Mouse (Mus musculus): ENCODE results near the gene Olfr610. TPM values are rescaled to one million over a fixed set of nuclear protein-coding genes. Genes with fewer than 3 reads are reported as not detected.
"Not testable (repeated sequence)": the region's sequence is repeated elsewhere in the genome, so short reads cannot be mapped to it uniquely, and the experiment has no call there.

Gene Olfr610
- polyA plus RNA-seq (2015; fragmentation: Nextera tagmentation; extraction: Ambion mirVana), result not detected in 2 replicates

GRCm38 (mm10) chr7:103512022-103512421 lies at the start of gene Olfr610:
Olfr610 (minus strand) TSS chr7:103512122.
- H3K27ac ChIP-seq, result no peak within 1 kb of the TSS
- no peaks in the 10 kb centered on the region for H3K36me3 ChIP-seq
- no peak within 1 kb of the TSS for H3K4me2 ChIP-seq (replicated peaks)
- WGBS, result 85% methylated on average over 2 of the region's 2 CpGs
- H3K27me3 ChIP-seq (replicated peaks), result no peaks in the 10 kb centered on the region
- no peaks in the 10 kb centered on the region for H3K4me1 ChIP-seq (replicated peaks)
- H3K9me3 ChIP-seq, result no peaks in the 10 kb centered on the region
- H3K4me3 ChIP-seq (replicated peaks), result no peak within 1 kb of the TSS
- ATAC-seq, result no peak
- H3K9ac ChIP-seq, result no peak within 1 kb of the TSS

- 79% methylated on average over 2 of the region's 2 CpGs for WGBS
- no peaks in the 10 kb centered on the region for H3K36me3 ChIP-seq
- no peak within 1 kb of the TSS for H3K4me3 ChIP-seq (replicated peaks)
Observed at GRCm38 (mm10) chr7:103555779-103556178, 43.9 kb upstream of the Olfr610 start, which contains the start of gene Olfr615. Olfr615 (plus strand) TSS chr7:103556079.

GRCm38 (mm10) chr7:103547774-103548173 lies 35.9 kb upstream of the Olfr610 start, which contains the start of gene Olfr613:
Olfr613 (plus strand) TSS chr7:103548074.
- no peak within 1 kb of the TSS for H3K27ac ChIP-seq
- no peaks in the 10 kb centered on the region for H3K36me3 ChIP-seq
- H3K4me2 ChIP-seq (replicated peaks), result no peak within 1 kb of the TSS
- H3K4me3 ChIP-seq (replicated peaks), result no peak within 1 kb of the TSS
- no peak within 1 kb of the TSS for H3K9ac ChIP-seq
- ATAC-seq, result no peak
- no peaks in the 10 kb centered on the region for H3K27me3 ChIP-seq (replicated peaks)
- WGBS, result 77% methylated on average over 2 of the region's 2 CpGs
- H3K4me1 ChIP-seq (replicated peaks), result no peaks in the 10 kb centered on the region
- no peaks in the 10 kb centered on the region for H3K9me3 ChIP-seq

More at GRCm38 (mm10) chr7:103555779-103556178, 43.9 kb upstream of the Olfr610 start, which contains the start of gene Olfr615:
- ATAC-seq, result no peak
- Histone ChIP-seq H3K9ac (no peak within 1 kb of the TSS), H3K27me3 (replicated peaks) (no peaks in the 10 kb centered on the region), H3K4me1 (replicated peaks) (no peaks in the 10 kb centered on the region), H3K9me3 (no peaks in the 10 kb centered on the region), H3K4me2 (replicated peaks) (no peak within 1 kb of the TSS), H3K27ac (no peak within 1 kb of the TSS)

- H3K4me3 ChIP-seq (replicated peaks); H3K4me2 ChIP-seq (replicated peaks); H3K27me3 ChIP-seq (replicated peaks); H3K36me3 ChIP-seq; H3K4me1 ChIP-seq (replicated peaks); H3K9me3 ChIP-seq; ATAC-seq; H3K9ac ChIP-seq; H3K27ac ChIP-seq: not testable (repeated sequence)
- WGBS, result 84% methylated on average over 2 of the region's 2 CpGs
Observed at GRCm38 (mm10) chr7:103542617-103543016, 30.7 kb upstream of the Olfr610 start, which contains the start of gene Olfr612. Olfr612 (minus strand) TSS chr7:103542717.

- not testable (repeated sequence) for H3K4me1 ChIP-seq (replicated peaks); H3K9ac ChIP-seq; H3K4me3 ChIP-seq (replicated peaks); H3K9me3 ChIP-seq; H3K36me3 ChIP-seq; H3K27ac ChIP-seq; ATAC-seq; H3K27me3 ChIP-seq (replicated peaks); H3K4me2 ChIP-seq (replicated peaks)
- WGBS, result 63% methylated on average over 1 of the region's 1 CpGs
Observed at GRCm38 (mm10) chr7:103520746-103521145, 8.8 kb upstream of the Olfr610 start, which contains the start of gene Olfr611. Olfr611 (minus strand) TSS chr7:103520846.

- Histone ChIP-seq H3K9ac (no peak within 1 kb of the TSS), H3K27me3 (replicated peaks) (no peaks in the 10 kb centered on the region), H3K36me3 (no peaks in the 10 kb centered on the region), H3K4me1 (replicated peaks) (no peaks in the 10 kb centered on the region), H3K4me2 (replicated peaks) (no peak within 1 kb of the TSS), H3K4me3 (replicated peaks) (no peak within 1 kb of the TSS), H3K9me3 (no peaks in the 10 kb centered on the region), H3K27ac (no peak within 1 kb of the TSS)
- 51% methylated on average over 1 of the region's 1 CpGs for WGBS
- ATAC-seq, result no peak
Observed at GRCm38 (mm10) chr7:103497962-103498361, 14.0 kb downstream of the Olfr610 start, which contains the start of gene Olfr609. Olfr609 (minus strand) TSS chr7:103498062.

GRCm38 (mm10) chr7:103477106-103477505 lies 34.8 kb downstream of the Olfr610 start:
- WGBS, result 78% methylated on average over 9 of the region's 9 CpGs
- not testable (repeated sequence) for ATAC-seq, H3K27ac ChIP-seq

GRCm38 (mm10) chr7:103469577-103469976 lies 42.3 kb downstream of the Olfr610 start, which contains the start of gene Olfr608:
Olfr608 (plus strand) TSS chr7:103469877.
- H3K27ac ChIP-seq, result no peak within 1 kb of the TSS
- no peak for ATAC-seq
- H3K4me3 ChIP-seq (replicated peaks), result no peak within 1 kb of the TSS
- H3K9me3 ChIP-seq, result no peaks in the 10 kb centered on the region
- no peaks in the 10 kb centered on the region for H3K36me3 ChIP-seq
- H3K4me1 ChIP-seq (replicated peaks), result no peaks in the 10 kb centered on the region
- H3K4me2 ChIP-seq (replicated peaks), result no peak within 1 kb of the TSS
- H3K27me3 ChIP-seq (replicated peaks), result no peaks in the 10 kb centered on the region
- H3K9ac ChIP-seq, result no peak within 1 kb of the TSS

More at GRCm38 (mm10) chr7:103477106-103477505, 34.8 kb downstream of the Olfr610 start:
- not testable (repeated sequence) for H3K4me1 ChIP-seq (replicated peaks); H3K36me3 ChIP-seq; H3K9me3 ChIP-seq; H3K4me2 ChIP-seq (replicated peaks); H3K4me3 ChIP-seq (replicated peaks); H3K9ac ChIP-seq; H3K27me3 ChIP-seq (replicated peaks)

GRCm38 (mm10) chr7:103460590-103460989 lies 51.3 kb downstream of the Olfr610 start:
- Histone ChIP-seq H3K9me3 (no peaks in the 10 kb centered on the region), H3K27me3 (replicated peaks) (no peaks in the 10 kb centered on the region), H3K36me3 (no peaks in the 10 kb centered on the region), H3K4me3 (replicated peaks) (no peak overlapping the region), H3K4me2 (replicated peaks) (no peak overlapping the region), H3K4me1 (replicated peaks) (no peaks in the 10 kb centered on the region), H3K9ac (no peak overlapping the region), H3K27ac (no peak overlapping the region)
- WGBS, result 85% methylated on average over 5 of the region's 5 CpGs
- no peak for ATAC-seq

Other genes with a start within 250 kb of the Olfr610 start
- not detected in 2 replicates for gene Olfr596, start 206.5 kb downstream of the Olfr610 start, polyA plus RNA-seq (2015; fragmentation: Nextera tagmentation; extraction: Ambion mirVana)
- not detected in 2 replicates for gene Olfr597, start 195.8 kb downstream of the Olfr610 start, polyA plus RNA-seq (2015; fragmentation: Nextera tagmentation; extraction: Ambion mirVana)
- not detected in 2 replicates for gene Olfr598, start 188.6 kb downstream of the Olfr610 start, polyA plus RNA-seq (2015; fragmentation: Nextera tagmentation; extraction: Ambion mirVana)
- gene Olfr599, start 176.2 kb downstream of the Olfr610 start, polyA plus RNA-seq (2015; fragmentation: Nextera tagmentation; extraction: Ambion mirVana), result not detected in 2 replicates
- not detected in 2 replicates for gene Olfr600, start 162.5 kb downstream of the Olfr610 start, polyA plus RNA-seq (2015; fragmentation: Nextera tagmentation; extraction: Ambion mirVana)
- not detected in 2 replicates for gene Olfr601, start 149.5 kb downstream of the Olfr610 start, polyA plus RNA-seq (2015; fragmentation: Nextera tagmentation; extraction: Ambion mirVana)
- gene Olfr603, start 125.9 kb downstream of the Olfr610 start, polyA plus RNA-seq (2015; fragmentation: Nextera tagmentation; extraction: Ambion mirVana), result not detected in 2 replicates
- gene Usp17lc, start 97.0 kb downstream of the Olfr610 start, polyA plus RNA-seq (2015; fragmentation: Nextera tagmentation; extraction: Ambion mirVana), result not detected in 2 replicates
- not detected in 2 replicates for gene Olfr605, start 66.7 kb downstream of the Olfr610 start, polyA plus RNA-seq (2015; fragmentation: Nextera tagmentation; extraction: Ambion mirVana)
- gene Olfr606, start 63.1 kb downstream of the Olfr610 start, polyA plus RNA-seq (2015; fragmentation: Nextera tagmentation; extraction: Ambion mirVana), result not detected in 2 replicates
- not detected in 2 replicates for gene Olfr607, start 48.0 kb downstream of the Olfr610 start, polyA plus RNA-seq (2015; fragmentation: Nextera tagmentation; extraction: Ambion mirVana)
- gene Olfr608, start 42.2 kb downstream of the Olfr610 start, polyA plus RNA-seq (2015; fragmentation: Nextera tagmentation; extraction: Ambion mirVana), result not detected in 2 replicates
- not detected in 2 replicates for gene Olfr609, start 14.1 kb downstream of the Olfr610 start, polyA plus RNA-seq (2015; fragmentation: Nextera tagmentation; extraction: Ambion mirVana)
- not detected in 2 replicates for gene Olfr611, start 8.7 kb upstream of the Olfr610 start, polyA plus RNA-seq (2015; fragmentation: Nextera tagmentation; extraction: Ambion mirVana)
- gene Olfr612, start 30.6 kb upstream of the Olfr610 start, polyA plus RNA-seq (2015; fragmentation: Nextera tagmentation; extraction: Ambion mirVana), result not detected in 2 replicates
- not detected in 2 replicates for gene Olfr613, start 36.0 kb upstream of the Olfr610 start, polyA plus RNA-seq (2015; fragmentation: Nextera tagmentation; extraction: Ambion mirVana)
- not detected in 2 replicates for gene Olfr615, start 44.0 kb upstream of the Olfr610 start, polyA plus RNA-seq (2015; fragmentation: Nextera tagmentation; extraction: Ambion mirVana)
- not detected in 2 replicates for gene Olfr616, start 57.0 kb upstream of the Olfr610 start, polyA plus RNA-seq (2015; fragmentation: Nextera tagmentation; extraction: Ambion mirVana)
- gene Olfr617, start 60.9 kb upstream of the Olfr610 start, polyA plus RNA-seq (2015; fragmentation: Nextera tagmentation; extraction: Ambion mirVana), result not detected in 2 replicates
- not detected in 2 replicates for gene Olfr618, start 78.0 kb upstream of the Olfr610 start, polyA plus RNA-seq (2015; fragmentation: Nextera tagmentation; extraction: Ambion mirVana)
- gene Olfr619, start 88.5 kb upstream of the Olfr610 start, polyA plus RNA-seq (2015; fragmentation: Nextera tagmentation; extraction: Ambion mirVana), result not detected in 2 replicates
- not detected in 2 replicates for gene Olfr620, start 100.4 kb upstream of the Olfr610 start, polyA plus RNA-seq (2015; fragmentation: Nextera tagmentation; extraction: Ambion mirVana)
- gene Olfr622, start 130.6 kb upstream of the Olfr610 start, polyA plus RNA-seq (2015; fragmentation: Nextera tagmentation; extraction: Ambion mirVana), result not detected in 2 replicates
- not detected in 2 replicates for gene Olfr623, start 151.6 kb upstream of the Olfr610 start, polyA plus RNA-seq (2015; fragmentation: Nextera tagmentation; extraction: Ambion mirVana)
- 0.03 TPM in 1 of 2 replicates, not detected in the other for gene Olfr624, start 159.1 kb upstream of the Olfr610 start, polyA plus RNA-seq (2015; fragmentation: Nextera tagmentation; extraction: Ambion mirVana)
- not detected in 2 replicates for gene Olfr625-ps1, start 170.6 kb upstream of the Olfr610 start, polyA plus RNA-seq (2015; fragmentation: Nextera tagmentation; extraction: Ambion mirVana)
- gene Olfr243, start 202.5 kb upstream of the Olfr610 start, polyA plus RNA-seq (2015; fragmentation: Nextera tagmentation; extraction: Ambion mirVana), result not detected in 2 replicates
- not detected in 2 replicates for gene Olfr628, start 218.3 kb upstream of the Olfr610 start, polyA plus RNA-seq (2015; fragmentation: Nextera tagmentation; extraction: Ambion mirVana)
- not detected in 2 replicates for gene Olfr629, start 232.8 kb upstream of the Olfr610 start, polyA plus RNA-seq (2015; fragmentation: Nextera tagmentation; extraction: Ambion mirVana)
- gene Olfr630, start 245.2 kb upstream of the Olfr610 start, polyA plus RNA-seq (2015; fragmentation: Nextera tagmentation; extraction: Ambion mirVana), result not detected in 2 replicates

All from intestine, embryonic 15.5 days (tissue).